In the genomic region with DNA sequence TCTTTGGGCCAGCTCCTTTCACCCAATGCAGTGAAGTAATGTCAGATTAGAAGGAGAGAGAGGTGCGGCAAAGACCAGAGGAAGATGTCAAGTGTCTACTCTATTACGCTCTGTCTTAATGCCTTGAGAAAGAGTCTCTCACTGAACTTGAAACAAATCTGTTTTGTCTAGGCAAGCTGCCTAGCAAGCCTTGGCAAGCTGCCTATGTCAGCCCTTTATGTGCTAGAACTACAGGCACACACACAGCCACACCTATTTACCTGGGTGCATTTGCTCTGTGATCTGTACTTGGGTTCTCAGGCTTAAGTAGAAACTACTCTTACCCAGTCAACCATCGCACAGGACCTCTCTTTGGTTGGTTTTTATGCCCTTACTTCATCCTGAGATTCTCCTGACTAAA, we compare ENCODE assay signal across 10 mouse cellular contexts. TPM values are rescaled to one million over a fixed set of nuclear protein-coding genes. Genes with fewer than 3 reads are reported as not detected.
DNase-seq lines count a peak whose midpoint lies in the region; ATAC-seq lines count a peak whose summit lies in the region.
"Had no signal": no experiment of that assay in that cellular context is flagged by ENCODE, and none has a peak within 500 bp of the region (broad histone marks: within the 10 kb centered on the region; RNA-seq: fewer than 3 reads in every experiment).

No protein-coding gene starts in this region.

- DNase-seq in heart, postnatal 14 days = peak; percentile 18 to 30
- DNase-seq in heart, embryonic 10.5 days (ENCODE audit: low spot score) = no peak
- DNase-seq in NIH3T3 (ENCODE audit: low read depth) = peak; percentile 57
- DNase-seq in adrenal gland, postnatal 36 days = peak; percentile 7 to 13
- no peak for DNase-seq in layer of hippocampus, postnatal 10 days (ENCODE audit: low spot score in 2 of 2)
- no peak for DNase-seq in yolk sac, embryonic 10.5 days (ENCODE audit: low spot score)
- DNase-seq in right cerebral cortex, postnatal 25 days = no peak

- ATAC-seq in limb, embryonic 15.5 days (ENCODE audit: insufficient number of reproducible peaks, low FRiP score, low TSS enrichment, low read depth) = no peak
- ATAC-seq: intestine, embryonic 16.5 days had no signal

- H3K4me2 ChIP-seq in limb, embryonic 15.5 days = no peak overlapping the region
- H3K4me2 ChIP-seq: neural tube, embryonic 12.5 days had no signal

- H3K4me3 ChIP-seq in heart, embryonic 10.5 days = no peak overlapping the region
- no peak overlapping the region for H3K4me3 ChIP-seq in limb, embryonic 15.5 days
- H3K4me3 ChIP-seq: neural tube, embryonic 12.5 days had no signal

- no peaks in the 10 kb centered on the region for H3K36me3 ChIP-seq in heart, embryonic 10.5 days
- H3K36me3 ChIP-seq in limb, embryonic 15.5 days = no peaks in the 10 kb centered on the region; the same call in none of the 2 replicates
- H3K36me3 ChIP-seq: neural tube, embryonic 12.5 days had no signal

- no peaks in the 10 kb centered on the region for H3K4me1 ChIP-seq in heart, embryonic 10.5 days
- H3K4me1 ChIP-seq in limb, embryonic 15.5 days = peaks cover 40% of the 10 kb centered on the region
- H3K4me1 ChIP-seq: neural tube, embryonic 12.5 days had no signal

- no peak overlapping the region for H3K9ac ChIP-seq in limb, embryonic 15.5 days
- H3K9ac ChIP-seq: neural tube, embryonic 12.5 days had no signal

- H3K27me3 ChIP-seq in heart, embryonic 10.5 days (ENCODE audit: insufficient read depth, poor library complexity, severe bottlenecking) = no peaks in the 10 kb centered on the region
- H3K27me3 ChIP-seq in limb, embryonic 15.5 days = no peaks in the 10 kb centered on the region
- H3K27me3 ChIP-seq: neural tube, embryonic 12.5 days had no signal

- whole genome bisulfite sequencing in heart, embryonic 10.5 days = 88% methylated on average over 3 of the region's 3 CpGs
- WGBS in limb, embryonic 15.5 days = 62% methylated on average over 3 of the region's 3 CpGs

- no peaks in the 10 kb centered on the region for H3K9me3 ChIP-seq in heart, embryonic 10.5 days
- no peaks in the 10 kb centered on the region for H3K9me3 ChIP-seq in limb, embryonic 15.5 days
- H3K9me3 ChIP-seq: neural tube, embryonic 12.5 days had no signal

- intact Hi-C loops in heart, postnatal 14 days (cut with DNase I) = no loop called here

- no peak overlapping the region for H3K27ac ChIP-seq in heart, embryonic 10.5 days
- H3K27ac ChIP-seq in limb, embryonic 15.5 days = 0 out of 2 replicates have a peak overlapping the region, but pooled peaks have one; percentile 18
- H3K27ac ChIP-seq: neural tube, embryonic 12.5 days had no signal

RNA-seq across cellular contexts. Expression of a gene that starts 40.4 kb away (rescaled TPM):
- 1 to 10 TPM; 2.7 to 2.8 TPM for total RNA-seq in heart, postnatal 14 days (2021)
- polyA plus RNA-seq in heart, embryonic 10.5 days (2016; fragmentation: Nextera tagmentation; extraction: Ambion mirVana) = 3.5 and 3.7 TPM in 2 replicates
- total RNA-seq in adrenal gland, postnatal 36 days (2021) = 10 to 100 TPM; 16.2 to 42.9 TPM
- 17.8 and 19.2 TPM in 2 replicates for polyA plus RNA-seq in limb, embryonic 15.5 days (2015; fragmentation: Nextera tagmentation; extraction: Ambion mirVana)
- total RNA-seq in layer of hippocampus, postnatal 10 days (2021) = 10 to 100 TPM; 24.2 to 29.0 TPM

Comparison
In these comparisons a context has a peak if more than half of its experiments do, and no peak if none do; other contexts are left out.
1. DNase-seq: peak in heart, postnatal 14 days (2 of 2), NIH3T3 (single experiment) and adrenal gland, postnatal 36 days (2 of 2); none in heart, embryonic 10.5 days (single experiment), layer of hippocampus, postnatal 10 days (0 of 2), yolk sac, embryonic 10.5 days (single experiment) and right cerebral cortex, postnatal 25 days (single experiment).
2. RNA of a gene that starts 40.4 kb away (total RNA-seq): 16.2 to 42.9 TPM in adrenal gland, postnatal 36 days and 24.2 to 29.0 TPM in layer of hippocampus, postnatal 10 days; 2.7 to 2.8 TPM in heart, postnatal 14 days; every median in the first group is over 4 times any median in the second.